Comparison of ENCODE assay signal across 8 mouse cellular contexts in the genomic region with DNA sequence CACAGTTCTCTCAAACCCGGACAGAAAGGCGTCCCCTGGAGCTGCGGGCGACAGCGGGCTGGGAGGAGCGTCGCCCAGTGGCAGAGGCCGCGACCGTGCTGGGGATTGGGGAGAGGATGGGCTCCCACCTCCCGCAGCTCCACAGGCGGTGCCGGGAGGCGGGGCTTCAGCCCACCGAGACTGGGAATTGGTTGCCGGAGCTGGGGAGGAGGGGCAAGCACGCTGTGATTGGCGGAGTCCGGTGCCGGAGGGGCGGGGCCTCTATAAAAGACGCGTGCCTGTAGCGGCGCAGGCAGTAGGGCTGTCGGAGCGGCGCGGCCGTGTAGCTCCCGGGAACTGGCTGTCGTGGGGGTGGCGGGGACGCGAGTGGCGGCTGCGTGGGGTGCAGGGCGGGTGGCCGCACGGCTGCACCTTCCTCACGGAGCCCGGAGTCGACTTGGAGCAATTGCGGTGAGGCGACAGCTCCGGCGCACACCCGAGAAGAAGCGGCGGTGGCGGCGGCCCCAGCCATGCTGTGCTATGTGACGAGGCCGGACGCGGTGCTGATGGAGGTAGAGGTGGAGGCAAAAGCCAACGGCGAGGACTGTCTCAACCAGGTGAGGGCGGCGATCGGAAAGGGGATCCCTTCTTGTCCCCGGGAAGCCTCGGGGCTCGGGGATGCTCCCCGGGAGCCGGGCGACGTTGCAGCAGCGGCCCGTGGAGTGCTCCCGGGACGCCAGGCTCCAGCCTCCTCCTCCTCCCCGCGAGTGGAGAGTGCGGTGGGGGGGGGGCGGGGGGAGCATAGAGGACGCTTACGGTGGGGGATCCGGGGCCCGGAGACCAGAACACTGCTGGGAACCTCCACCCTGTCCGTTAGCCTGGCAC. TPM values are rescaled to one million over a fixed set of nuclear protein-coding genes. Genes with fewer than 3 reads are reported as not detected.
DNase-seq lines count a peak whose midpoint lies in the region; ATAC-seq and TF ChIP-seq lines count a peak whose summit lies in the region.

A gene (plus strand): TSS at position 295 of the 864 bp plus-strand sequence.

- H3K9me3 ChIP-seq in forebrain, embryonic 14.5 days (replicated peaks; ENCODE audit: control insufficient read depth, low read length): no peaks in the 10 kb centered on the region
- no peaks in the 10 kb centered on the region for H3K9me3 ChIP-seq in liver, embryonic 16.5 days (replicated peaks; ENCODE audit: control insufficient read depth, low read length)
- no peaks in the 10 kb centered on the region for H3K9me3 ChIP-seq in neural tube, embryonic 12.5 days
- H3K9me3 ChIP-seq in stomach, postnatal 0 days (ENCODE audit: control insufficient read depth, low read length): no peaks in the 10 kb centered on the region

- H3K9ac ChIP-seq in forebrain, embryonic 14.5 days (ENCODE audit: low read length): peak within 1 kb of the TSS; percentile 72
- H3K9ac ChIP-seq in liver, embryonic 16.5 days (ENCODE audit: low read depth, low read length): peak within 1 kb of the TSS; percentile 93
- peak within 1 kb of the TSS; percentile 66 for H3K9ac ChIP-seq in neural tube, embryonic 12.5 days
- peak within 1 kb of the TSS; percentile 79 for H3K9ac ChIP-seq in stomach, postnatal 0 days (ENCODE audit: low read length)

- peak within 1 kb of the TSS; percentile 46 for H3K4me3 ChIP-seq in forebrain, embryonic 14.5 days (ENCODE audit: low read depth, low read length)
- peak within 1 kb of the TSS; percentile 89 for H3K4me3 ChIP-seq in liver, embryonic 16.5 days (ENCODE audit: low read depth, low read length)
- peak within 1 kb of the TSS; percentile 70 for H3K4me3 ChIP-seq in neural tube, embryonic 12.5 days
- peak within 1 kb of the TSS; percentile 83 for H3K4me3 ChIP-seq in stomach, postnatal 0 days (ENCODE audit: low read depth, low read length)

- H3K36me3 ChIP-seq in forebrain, embryonic 14.5 days (ENCODE audit: control insufficient read depth, insufficient read depth, low read length): no peaks in the 10 kb centered on the region
- H3K36me3 ChIP-seq in liver, embryonic 16.5 days (ENCODE audit: control insufficient read depth, insufficient read depth): peaks cover 4% of the 10 kb centered on the region
- no peaks in the 10 kb centered on the region for H3K36me3 ChIP-seq in neural tube, embryonic 12.5 days
- H3K36me3 ChIP-seq in stomach, postnatal 0 days (ENCODE audit: control insufficient read depth, insufficient read depth, low read length): no peaks in the 10 kb centered on the region

- H3K4me1 ChIP-seq in forebrain, embryonic 14.5 days (ENCODE audit: control insufficient read depth, insufficient read depth, low read length): peaks cover 10% of the 10 kb centered on the region
- H3K4me1 ChIP-seq in liver, embryonic 16.5 days (ENCODE audit: control insufficient read depth, low read depth, low read length): peaks cover 41% of the 10 kb centered on the region
- peaks cover 20% of the 10 kb centered on the region for H3K4me1 ChIP-seq in neural tube, embryonic 12.5 days
- H3K4me1 ChIP-seq in stomach, postnatal 0 days (replicated peaks; ENCODE audit: control insufficient read depth, insufficient read depth): no peaks in the 10 kb centered on the region

- TF ChIP-seq CTCF in stomach, postnatal 0 days (IDR thresholded peaks at IDR 0.05; ENCODE audit: low read depth): peak; percentile 69

- peak within 1 kb of the TSS; percentile 97 for H3K4me2 ChIP-seq in forebrain, embryonic 14.5 days (ENCODE audit: low read length)
- peak within 1 kb of the TSS; percentile 81 for H3K4me2 ChIP-seq in liver, embryonic 16.5 days (ENCODE audit: low read depth, low read length)
- H3K4me2 ChIP-seq in neural tube, embryonic 12.5 days (replicated peaks): peak within 1 kb of the TSS; percentile 96
- H3K4me2 ChIP-seq in stomach, postnatal 0 days (replicated peaks; ENCODE audit: low read depth): peak within 1 kb of the TSS; percentile 92

- peaks cover 2% of the 10 kb centered on the region; the same call in 1 of the 2 replicates for H3K27me3 ChIP-seq in forebrain, embryonic 14.5 days (replicated peaks; ENCODE audit: control insufficient read depth, insufficient read depth, low read length)
- peaks cover 7% of the 10 kb centered on the region; the same call in 1 of the 2 replicates for H3K27me3 ChIP-seq in liver, embryonic 16.5 days (ENCODE audit: control insufficient read depth, insufficient read depth, low read depth, low read length)
- no peaks in the 10 kb centered on the region for H3K27me3 ChIP-seq in neural tube, embryonic 12.5 days (replicated peaks)
- no peaks in the 10 kb centered on the region for H3K27me3 ChIP-seq in stomach, postnatal 0 days (ENCODE audit: control insufficient read depth, insufficient read depth, low read length)

- TF ChIP-seq EP300 in stomach, postnatal 0 days (optimal IDR thresholded peaks at IDR 0.05): no peak

- WGBS in forebrain, embryonic 14.5 days: under 1% methylated on average over 75 of the region's 81 CpGs
- WGBS in large intestine, adult 2 months: 1% methylated on average over 80 of the region's 81 CpGs
- WGBS in liver, embryonic 16.5 days (ENCODE audit: insufficient replicate concordance): under 1% methylated on average over 80 of the region's 81 CpGs
- WGBS in neural tube, embryonic 12.5 days: under 1% methylated on average over 81 of the region's 81 CpGs
- WGBS in stomach, postnatal 0 days: under 1% methylated on average over 72 of the region's 81 CpGs

- peak; percentile 98 for ATAC-seq in forebrain, embryonic 14.5 days
- peak; percentile 95 for ATAC-seq in liver, embryonic 16.5 days (ENCODE audit: low read depth)
- ATAC-seq in neural tube, embryonic 12.5 days (ENCODE audit: low FRiP score, low read depth): peak; percentile 98
- peak; percentile 96 for ATAC-seq in stomach, postnatal 0 days (ENCODE audit: low FRiP score, low TSS enrichment)

- DNase-seq in ES-CJ7 (ENCODE audit: low read depth, low spot score): peak; percentile 95
- DNase-seq in cerebellum, adult 11 months: peak; percentile 99
- peak; percentile 98 for DNase-seq in forebrain, embryonic 14.5 days (ENCODE audit: low spot score)
- DNase-seq in heart, postnatal 10 days: peak; percentile 98 to 99
- peak; percentile 76 for DNase-seq in large intestine, adult 2 months (ENCODE audit: low read depth, low spot score)
- DNase-seq in stomach, postnatal 0 days (ENCODE audit: low spot score): peak; percentile 97

- intact Hi-C loops in heart, postnatal 10 days (cut with DNase I): loop anchor here (2.0 to 5.0 kb wide), 3 partner anchors 53 to 112 kb away; no protein-coding TSS in a partner anchor

- no peak within 1 kb of the TSS for H3K27ac ChIP-seq in forebrain, embryonic 14.5 days (ENCODE audit: low read depth, low read length)
- peak within 1 kb of the TSS; percentile 76 for H3K27ac ChIP-seq in liver, embryonic 16.5 days (ENCODE audit: low read length)
- H3K27ac ChIP-seq in neural tube, embryonic 12.5 days: no peak within 1 kb of the TSS
- H3K27ac ChIP-seq in stomach, postnatal 0 days (replicated peaks): peak within 1 kb of the TSS; percentile 77

RNA-seq across cellular contexts. Expression of the gene that starts here (rescaled TPM):
- 1.2 and 2.2 TPM in 2 replicates for polyA plus RNA-seq in forebrain, embryonic 14.5 days (2014; fragmentation: Nextera tagmentation; extraction: Ambion mirVana)
- total RNA-seq in heart, postnatal 10 days (2021): 10 to 100 TPM; 13.6 to 15.9 TPM
- 6.7 and 9.6 TPM in 2 replicates for polyA plus RNA-seq in large intestine, adult 2 months (2012; rRNA removed)
- 7.7 and 8.0 TPM in 2 replicates for polyA plus RNA-seq in liver, embryonic 16.5 days (2015; fragmentation: Nextera tagmentation; extraction: Ambion mirVana)
- 9.6 and 11.6 TPM in 2 replicates for polyA plus RNA-seq in neural tube, embryonic 12.5 days (2016; fragmentation: Nextera tagmentation; extraction: Ambion mirVana)
- polyA plus RNA-seq in stomach, postnatal 0 days (2015; fragmentation: Nextera tagmentation; extraction: Ambion mirVana): 5.1 and 7.5 TPM in 2 replicates

Comparison
In these comparisons a context has a peak if more than half of its experiments do, and no peak if none do; other contexts are left out.
1. H3K27ac ChIP-seq: peak in liver, embryonic 16.5 days (single experiment) and stomach, postnatal 0 days (single experiment); none in forebrain, embryonic 14.5 days (single experiment) and neural tube, embryonic 12.5 days (single experiment).
2. Peak in every context shown above with its lines, with median percentiles within 50 percentile points of each other: DNase-seq, ATAC-seq, H3K4me2 ChIP-seq, H3K4me3 ChIP-seq and H3K9ac ChIP-seq.